In the genomic region with DNA sequence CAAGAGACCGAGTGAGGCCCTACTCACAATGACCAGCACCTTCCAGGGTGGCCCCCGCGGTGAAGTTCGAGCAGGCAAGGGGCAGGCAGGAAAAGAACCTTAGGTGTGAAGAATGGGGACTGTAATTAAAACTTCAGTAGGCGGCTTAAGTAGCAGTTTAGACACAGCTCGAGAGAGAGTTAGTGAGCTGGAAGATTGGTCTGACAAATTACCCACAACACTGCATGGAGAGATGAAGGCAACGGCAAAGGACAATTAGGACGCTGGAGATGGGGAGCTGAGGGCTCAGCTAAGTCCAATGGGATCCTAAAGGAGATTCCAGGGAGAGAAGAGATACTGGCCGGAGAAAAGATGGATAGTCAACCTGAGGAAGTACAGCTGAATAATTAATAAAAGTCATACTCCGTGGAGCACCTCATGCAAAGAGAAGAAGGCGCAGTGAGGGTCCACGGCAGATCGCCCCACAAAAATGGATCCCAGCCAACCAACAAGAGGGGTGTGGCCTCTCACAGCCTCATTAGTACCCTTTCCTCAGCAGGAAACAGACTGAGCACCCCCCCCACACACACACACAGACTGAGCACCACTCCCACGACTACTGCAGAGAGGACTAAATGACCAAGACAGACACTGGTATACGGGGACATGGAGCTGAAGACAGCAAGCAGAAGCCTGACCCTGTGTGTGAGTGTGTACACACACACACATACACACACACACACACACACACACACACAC, we compare ENCODE assay signal across 31 mouse cellular contexts. TPM values are rescaled to one million over a fixed set of nuclear protein-coding genes. Genes with fewer than 3 reads are reported as not detected.
DNase-seq lines count a peak whose midpoint lies in the region; ATAC-seq lines count a peak whose summit lies in the region.
"Had no signal": no experiment of that assay in that cellular context is flagged by ENCODE, and none has a peak within 500 bp of the region (broad histone marks: within the 10 kb centered on the region; RNA-seq: fewer than 3 reads in every experiment).

No protein-coding gene starts in this region.

- H3K4me3 ChIP-seq in kidney, embryonic 15.5 days (replicated peaks), result no peak overlapping the region
- no peak overlapping the region for H3K4me3 ChIP-seq in forebrain, embryonic 13.5 days
- H3K4me3 ChIP-seq in limb, embryonic 10.5 days, result no peak overlapping the region
- no peak overlapping the region for H3K4me3 ChIP-seq in midbrain, embryonic 15.5 days
- H3K4me3 ChIP-seq: embryonic facial prominence, embryonic 12.5 days; hindbrain, embryonic 10.5 days; hindbrain, embryonic 15.5 days; liver, embryonic 12.5 days; megakaryocyte, embryonic 14.5 days; neural tube, embryonic 15.5 days had no signal

- 0 out of 2 replicates have a peak, but pooled peaks cover 3% of the 10 kb centered on the region for H3K27me3 ChIP-seq in kidney, embryonic 15.5 days
- H3K27me3 ChIP-seq in forebrain, embryonic 13.5 days, result peaks cover 55% of the 10 kb centered on the region
- no peaks in the 10 kb centered on the region for H3K27me3 ChIP-seq in limb, embryonic 10.5 days (ENCODE audit: low read depth, poor library complexity, severe bottlenecking)
- no peaks in the 10 kb centered on the region for H3K27me3 ChIP-seq in midbrain, embryonic 15.5 days (replicated peaks)
- H3K27me3 ChIP-seq: embryonic facial prominence, embryonic 12.5 days; hindbrain, embryonic 15.5 days; liver, embryonic 12.5 days; megakaryocyte, embryonic 14.5 days; neural tube, embryonic 15.5 days had no signal

- no peaks in the 10 kb centered on the region for H3K9me3 ChIP-seq in kidney, embryonic 15.5 days (replicated peaks)
- peaks cover 5% of the 10 kb centered on the region for H3K9me3 ChIP-seq in forebrain, embryonic 13.5 days (replicated peaks)
- H3K9me3 ChIP-seq in limb, embryonic 10.5 days (replicated peaks), result no peaks in the 10 kb centered on the region
- H3K9me3 ChIP-seq in midbrain, embryonic 15.5 days, result no peaks in the 10 kb centered on the region
- H3K9me3 ChIP-seq: embryonic facial prominence, embryonic 12.5 days; hindbrain, embryonic 15.5 days; liver, embryonic 12.5 days; neural tube, embryonic 15.5 days had no signal

- no peak overlapping the region for H3K9ac ChIP-seq in kidney, embryonic 15.5 days
- no peak overlapping the region for H3K9ac ChIP-seq in forebrain, embryonic 13.5 days
- H3K9ac ChIP-seq in midbrain, embryonic 15.5 days, result no peak overlapping the region
- H3K9ac ChIP-seq: embryonic facial prominence, embryonic 12.5 days; hindbrain, embryonic 15.5 days; liver, embryonic 12.5 days; liver, postnatal 0 days; neural tube, embryonic 15.5 days had no signal

- no peak overlapping the region for H3K4me2 ChIP-seq in kidney, embryonic 15.5 days
- H3K4me2 ChIP-seq in forebrain, embryonic 13.5 days, result no peak overlapping the region
- no peak overlapping the region for H3K4me2 ChIP-seq in midbrain, embryonic 15.5 days
- H3K4me2 ChIP-seq: embryonic facial prominence, embryonic 12.5 days; hindbrain, embryonic 15.5 days; liver, embryonic 12.5 days; neural tube, embryonic 15.5 days had no signal

- DNase-seq in kidney, postnatal 4 days, result no peak
- no peak for DNase-seq in limb, embryonic 10.5 days (ENCODE audit: low spot score)
- DNase-seq in retina, embryonic 14.5 days (ENCODE audit: low spot score), result peak; percentile 46
- no peak for DNase-seq in heart, adult 18-20 months
- DNase-seq: adrenal gland, postnatal 36 days; cerebellum, adult 11 months; cerebellum, adult 9-10 months; cerebellum, postnatal 36 days; gastrocnemius, postnatal 10 days; heart, postnatal 14 days; kidney, adult 11 months; left cerebral cortex, postnatal 4 days; liver, postnatal 0 days; lung, postnatal 4 days; midbrain, embryonic 14.5 days; right cerebral cortex, adult 18-20 months; right cerebral cortex, postnatal 4 days; thymus, adult 2 months; thymus, postnatal 36 days had no signal

- ATAC-seq in kidney, embryonic 15.5 days (replicated peaks; ENCODE audit: low FRiP score), result 0 out of 2 replicates have a peak, but pooled peaks have one; percentile 66
- peak; percentile 83 for ATAC-seq in forebrain, embryonic 13.5 days
- no peak for ATAC-seq in midbrain, embryonic 15.5 days (replicated peaks)
- ATAC-seq: CD4-positive, CD25-positive, alpha-beta regulatory T cell, adult 4 months; inflammation-experienced regulatory T-cells, adult 6 months; liver, embryonic 12.5 days; liver, postnatal 0 days had no signal

- H3K27ac ChIP-seq in kidney, embryonic 15.5 days, result no peak overlapping the region
- no peak overlapping the region for H3K27ac ChIP-seq in forebrain, embryonic 13.5 days
- H3K27ac ChIP-seq in limb, embryonic 10.5 days, result 0 out of 2 replicates have a peak overlapping the region, but pooled peaks have one; percentile 19
- H3K27ac ChIP-seq in midbrain, embryonic 15.5 days, result no peak overlapping the region
- H3K27ac ChIP-seq: hindbrain, embryonic 10.5 days; hindbrain, embryonic 15.5 days; kidney, postnatal 0 days; liver, embryonic 12.5 days; neural tube, embryonic 15.5 days had no signal

- WGBS in kidney, embryonic 15.5 days, result 44% methylated on average over 15 of the region's 15 CpGs
- 33% methylated on average over 15 of the region's 15 CpGs for WGBS in forebrain, embryonic 13.5 days
- WGBS in limb, embryonic 10.5 days, result 65% methylated on average over 15 of the region's 15 CpGs
- 70% methylated on average over 15 of the region's 15 CpGs for WGBS in midbrain, embryonic 15.5 days

- H3K36me3 ChIP-seq in kidney, embryonic 15.5 days, result peaks cover 1% of the 10 kb centered on the region; the same call in 1 of the 2 replicates
- H3K36me3 ChIP-seq in forebrain, embryonic 13.5 days (ENCODE audit: poor library complexity, severe bottlenecking), result no peaks in the 10 kb centered on the region
- peaks cover 18% of the 10 kb centered on the region for H3K36me3 ChIP-seq in limb, embryonic 10.5 days
- H3K36me3 ChIP-seq in midbrain, embryonic 15.5 days (replicated peaks), result no peaks in the 10 kb centered on the region
- H3K36me3 ChIP-seq: hindbrain, embryonic 15.5 days; liver, embryonic 12.5 days; neural tube, embryonic 15.5 days had no signal

- peaks cover 19% of the 10 kb centered on the region for H3K4me1 ChIP-seq in kidney, embryonic 15.5 days
- peaks cover 12% of the 10 kb centered on the region for H3K4me1 ChIP-seq in forebrain, embryonic 13.5 days
- H3K4me1 ChIP-seq in limb, embryonic 10.5 days, result peaks cover 14% of the 10 kb centered on the region
- H3K4me1 ChIP-seq in midbrain, embryonic 15.5 days, result no peaks in the 10 kb centered on the region
- H3K4me1 ChIP-seq: hindbrain, embryonic 15.5 days; liver, embryonic 12.5 days; neural tube, embryonic 15.5 days had no signal

RNA-seq across cellular contexts. Expression of a gene that starts 17.1 kb away (rescaled TPM):
- 35.3 and 36.3 TPM in 2 replicates for polyA plus RNA-seq in kidney, embryonic 15.5 days (2015; fragmentation: Nextera tagmentation; extraction: Ambion mirVana)
- 33.2 and 34.8 TPM in 2 replicates for polyA plus RNA-seq in forebrain, embryonic 13.5 days (2015; fragmentation: Nextera tagmentation; extraction: Ambion mirVana)
- 23.8 and 28.4 TPM in 2 replicates for polyA plus RNA-seq in limb, embryonic 10.5 days (2016; fragmentation: Nextera tagmentation; extraction: Ambion mirVana)
- 32.8 and 33.8 TPM in 2 replicates for polyA plus RNA-seq in midbrain, embryonic 15.5 days (2015; fragmentation: Nextera tagmentation; extraction: Ambion mirVana)
- total RNA-seq in heart, adult 18-20 months (2021), result 10 to 100 TPM; 33.6 to 40.1 TPM
